Mouse (Mus musculus): ENCODE measurements around the gene Ndufs5.

Ndufs5 gene

DNA sequence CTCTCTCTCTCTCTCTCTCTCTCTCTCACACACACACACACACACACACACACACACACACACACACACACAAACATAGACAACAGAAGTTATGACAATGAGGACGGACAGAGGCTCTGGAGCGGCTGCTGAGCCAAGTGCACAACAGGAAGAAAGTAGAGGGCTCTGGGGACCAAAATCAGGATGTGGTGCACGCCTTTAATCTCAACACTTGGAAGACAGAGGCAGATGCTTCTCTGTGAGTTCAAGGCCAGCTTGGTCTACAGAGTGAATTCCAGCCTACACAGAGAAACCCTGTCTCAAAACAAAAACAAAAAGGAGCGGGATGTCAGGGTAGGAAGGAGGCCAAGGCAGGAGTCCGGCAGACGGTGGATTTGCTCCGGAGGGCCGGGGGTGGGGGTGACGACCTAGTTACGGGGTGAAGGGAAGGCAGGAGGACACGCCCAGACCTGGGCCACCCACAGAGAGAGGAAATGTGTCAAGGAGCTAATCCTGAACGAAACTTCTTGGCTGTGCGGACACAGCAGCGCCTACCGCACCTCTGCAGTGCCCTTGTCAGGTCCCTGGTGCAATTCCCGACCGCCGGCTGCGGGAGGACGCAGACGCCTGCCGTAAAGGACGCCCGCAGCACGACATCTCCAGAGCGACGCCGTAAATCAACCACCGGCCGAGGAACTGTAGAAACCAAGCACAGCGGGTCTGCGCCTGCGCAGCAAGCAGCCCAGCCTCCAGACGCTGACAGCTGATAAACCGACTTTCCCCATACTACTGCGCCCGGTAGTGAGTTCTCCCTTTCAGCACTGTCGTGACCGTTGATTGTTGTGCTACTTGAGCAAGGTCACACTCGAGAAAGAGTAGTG, at the start of gene Ndufs5:
Gene Ndufs5 (minus strand): TSS at position 629 of the 860 bp plus-strand sequence.
- DNase-seq: peak; percentile 98

DNA sequence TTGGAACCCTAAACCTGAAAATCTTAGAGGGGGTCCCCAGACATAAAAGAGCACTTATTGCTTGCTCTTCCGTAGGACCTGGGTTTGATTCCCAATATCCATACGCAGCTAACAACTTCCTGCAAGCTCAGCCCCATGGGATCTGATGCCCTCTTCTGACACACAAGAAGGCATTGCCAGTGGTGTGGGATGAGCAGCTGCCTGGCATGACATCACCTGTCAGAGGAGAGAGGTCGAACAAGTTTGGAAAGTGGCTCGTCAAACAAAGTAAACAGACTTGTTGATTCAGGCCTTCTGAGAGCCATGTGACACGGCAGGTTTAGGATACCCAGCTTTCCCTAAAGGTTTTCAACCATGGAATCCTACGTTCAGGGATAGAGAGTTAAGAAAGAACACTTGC, 47.1 kb upstream of the Ndufs5 start:
- no peak for DNase-seq

DNA sequence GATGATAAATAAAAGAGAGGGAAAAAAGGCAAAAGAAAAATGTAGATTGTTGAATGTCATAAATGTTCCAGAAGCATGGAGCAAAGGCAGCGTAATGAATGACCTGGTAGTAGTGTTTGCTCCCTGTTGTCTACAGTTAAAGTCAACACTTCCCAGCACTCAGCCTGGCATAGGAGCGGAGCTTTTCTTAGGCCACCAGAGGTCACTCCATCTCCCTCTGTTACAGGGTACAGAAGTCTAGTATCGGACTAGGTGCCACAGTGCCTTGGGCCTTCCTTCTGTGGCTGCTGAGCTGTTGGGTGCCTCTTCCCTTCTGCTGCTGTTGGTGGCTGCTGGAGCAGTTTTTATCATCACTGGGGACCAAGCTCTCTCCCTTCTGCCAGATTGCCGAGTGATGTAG, 40.3 kb upstream of the Ndufs5 start:
- peak in 1 of 2 experiments; percentile 18 for DNase-seq

DNA sequence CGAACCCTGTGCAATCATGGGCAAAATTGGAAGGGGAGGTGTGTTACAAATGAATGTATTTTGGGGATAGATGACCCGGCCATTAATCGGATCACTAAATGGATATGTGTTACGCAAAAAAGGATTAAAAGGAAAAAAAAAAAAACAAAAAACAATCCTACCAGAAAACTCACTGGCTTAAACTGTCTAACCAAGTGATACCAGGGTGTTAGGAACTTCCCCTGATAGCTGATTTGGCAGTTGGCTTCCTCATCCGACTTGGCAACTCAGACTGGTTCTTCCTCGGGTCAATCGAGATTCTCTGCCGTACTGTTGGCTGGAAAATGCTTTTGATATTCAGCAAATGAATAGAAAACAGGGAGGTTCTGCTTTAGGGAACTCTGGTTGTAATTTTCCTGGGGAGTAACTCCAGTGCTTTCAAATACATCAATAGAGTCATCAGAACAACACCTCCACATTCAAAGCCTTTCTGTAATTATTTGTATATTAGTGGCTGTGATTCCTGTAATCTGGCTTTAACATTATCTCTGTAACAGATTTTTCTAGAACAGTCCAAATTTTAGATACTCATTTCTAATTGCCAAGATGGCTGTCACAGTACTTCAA, 32.8 kb upstream of the Ndufs5 start:
- DNase-seq: peak in 1 of 2 experiments; percentile 16

DNA sequence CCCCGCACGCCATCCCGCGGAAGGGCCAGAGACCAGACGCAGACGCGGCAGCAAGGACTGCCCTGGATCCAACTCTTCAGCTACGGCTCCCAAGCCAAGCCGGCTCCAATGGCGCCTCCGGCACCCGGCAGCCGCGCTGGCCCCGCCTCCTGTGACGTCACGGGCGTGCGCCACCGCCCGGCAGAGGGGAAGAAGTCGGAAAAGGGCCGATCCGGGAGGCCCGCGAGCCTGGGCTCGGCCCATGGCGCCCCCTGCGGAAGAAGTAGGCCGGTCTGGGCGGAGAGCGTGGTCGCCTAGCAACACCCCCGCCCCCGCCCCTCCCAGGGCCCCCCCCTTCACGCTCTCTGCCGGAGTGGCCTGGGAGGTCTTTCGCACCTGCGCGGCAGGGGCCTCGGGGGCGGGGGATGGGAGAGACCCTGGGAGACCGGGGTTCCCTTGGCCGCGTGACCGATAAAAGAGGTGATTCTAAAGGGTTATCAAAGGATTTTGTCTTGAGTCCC, 32.2 kb upstream of the Ndufs5 start, which contains the start of gene Akirin1:
Gene Akirin1 (minus strand): TSS at position 194 of the 500 bp plus-strand sequence.
- peak; percentile 99 for DNase-seq

- no peak for DNase-seq
Measured at GRCm38 (mm10) chr4:123749484-123750130, 31.6 kb upstream of the Ndufs5 start.

DNA sequence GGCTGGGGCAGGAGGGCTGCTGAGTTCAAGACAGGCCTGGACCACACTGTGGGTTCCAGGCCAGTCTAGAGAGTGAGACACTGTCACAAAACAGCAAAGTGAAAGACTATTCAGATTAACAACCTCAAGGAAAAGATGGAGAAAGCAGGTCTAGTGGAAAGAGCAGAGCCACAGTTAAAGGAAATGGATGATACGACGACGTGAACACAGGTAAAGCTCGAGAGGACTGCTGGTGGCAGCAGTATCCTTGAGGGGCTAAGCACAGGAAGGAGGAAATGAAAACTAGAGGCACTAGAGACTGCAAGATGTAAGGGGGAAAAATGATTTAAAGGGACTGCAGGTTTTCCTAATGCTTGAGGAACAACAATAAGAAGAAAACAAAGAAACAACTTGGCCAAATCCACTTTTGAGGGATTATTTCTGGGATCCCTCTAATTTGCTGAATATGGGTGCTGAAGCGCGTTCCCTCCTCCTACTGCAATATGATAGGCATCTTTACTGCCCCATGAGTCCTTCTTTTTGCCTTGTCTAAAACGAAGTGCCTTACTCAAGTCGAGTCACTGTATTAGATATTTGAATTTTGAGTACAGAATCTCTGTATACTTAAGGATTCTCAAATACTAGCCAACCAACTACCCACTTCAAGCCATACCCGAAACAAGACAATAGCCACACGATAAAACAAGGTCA, 30.9 kb upstream of the Ndufs5 start:
- DNase-seq: no peak

DNA sequence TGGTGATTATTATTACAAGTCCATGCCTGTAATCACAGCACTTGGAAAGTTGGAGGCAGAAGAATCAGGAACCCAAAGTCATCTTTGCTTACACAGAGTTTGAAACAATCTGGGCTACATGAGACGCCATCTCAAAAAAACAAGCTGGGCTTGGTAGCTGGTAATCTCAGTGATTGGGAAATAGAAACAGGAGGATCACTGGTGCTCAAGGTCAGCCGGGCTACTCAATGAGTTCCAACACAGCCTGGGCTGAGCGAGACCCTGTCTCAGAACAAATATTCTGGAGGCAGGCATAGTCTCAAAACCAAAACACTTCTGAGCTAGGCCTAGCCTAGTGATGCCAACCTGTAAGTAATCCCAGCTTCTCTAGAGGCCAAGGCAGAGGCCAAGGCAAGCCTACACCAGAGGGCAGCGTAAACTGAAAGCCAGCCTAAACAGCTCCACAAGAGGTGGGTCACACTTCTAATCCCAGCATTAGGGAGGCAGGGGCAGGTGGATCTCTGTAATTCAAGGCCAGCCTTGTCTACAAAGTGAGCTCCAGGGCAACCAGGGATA, 27.3 kb upstream of the Ndufs5 start:
- DNase-seq: no peak

DNA sequence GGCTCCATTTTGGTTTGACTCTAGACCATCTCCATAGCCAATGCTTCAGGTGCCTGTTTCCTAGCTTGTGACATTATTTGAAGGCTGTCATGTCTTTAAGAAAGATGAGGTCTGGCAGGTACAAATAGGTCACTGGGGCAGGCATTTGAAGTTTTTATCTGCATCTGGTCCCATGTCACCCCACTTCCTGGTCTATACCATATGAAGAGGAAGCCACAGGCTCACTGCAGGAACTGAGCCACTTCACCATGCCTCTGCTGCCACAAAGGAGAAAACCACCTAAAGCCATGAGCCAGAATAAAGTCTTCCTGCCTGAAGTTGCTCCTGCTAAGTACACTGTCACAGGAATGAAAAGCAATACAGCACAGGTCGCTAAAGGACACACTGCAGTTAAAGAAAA, 24.9 kb upstream of the Ndufs5 start:
- no peak for DNase-seq

DNA sequence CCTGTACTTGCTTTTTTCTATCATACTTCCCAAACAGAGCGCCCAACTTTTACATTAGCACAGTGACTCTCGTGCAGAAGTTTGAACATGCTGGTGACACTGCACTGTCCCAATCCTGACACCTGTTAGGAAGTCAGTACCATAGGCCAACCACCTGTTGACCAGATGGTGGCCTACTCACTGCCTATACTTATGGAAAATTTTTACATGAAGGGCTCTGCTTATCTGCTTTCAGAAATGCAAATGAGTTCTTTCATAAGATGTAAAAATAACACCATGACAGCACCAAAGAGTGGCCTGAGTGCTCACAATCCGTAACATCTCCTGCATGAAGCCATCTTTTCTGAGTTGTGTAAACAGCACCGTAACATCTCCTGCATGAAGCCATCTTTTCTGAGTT, 20.7 kb upstream of the Ndufs5 start:
- no peak for DNase-seq

DNA sequence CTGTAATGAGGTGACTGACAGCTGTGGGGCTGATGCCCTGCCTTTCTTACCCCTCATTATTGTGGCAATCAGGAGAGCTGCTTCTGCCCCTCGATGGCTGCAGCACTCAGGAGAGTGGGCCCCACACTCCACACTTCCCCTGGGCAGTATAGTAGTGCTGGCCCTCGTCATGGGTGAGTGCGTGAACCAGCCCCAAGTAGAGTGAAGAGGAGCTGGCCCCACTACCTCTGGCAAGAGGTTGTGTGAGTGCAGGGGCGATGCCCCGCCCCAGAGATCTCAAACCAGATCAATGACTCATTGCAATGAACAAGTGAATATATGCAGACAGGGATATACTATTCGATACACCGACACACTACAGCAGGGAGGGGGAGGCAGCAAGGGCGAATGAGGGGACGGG, 15.5 kb upstream of the Ndufs5 start:
- DNase-seq: no peak

DNA sequence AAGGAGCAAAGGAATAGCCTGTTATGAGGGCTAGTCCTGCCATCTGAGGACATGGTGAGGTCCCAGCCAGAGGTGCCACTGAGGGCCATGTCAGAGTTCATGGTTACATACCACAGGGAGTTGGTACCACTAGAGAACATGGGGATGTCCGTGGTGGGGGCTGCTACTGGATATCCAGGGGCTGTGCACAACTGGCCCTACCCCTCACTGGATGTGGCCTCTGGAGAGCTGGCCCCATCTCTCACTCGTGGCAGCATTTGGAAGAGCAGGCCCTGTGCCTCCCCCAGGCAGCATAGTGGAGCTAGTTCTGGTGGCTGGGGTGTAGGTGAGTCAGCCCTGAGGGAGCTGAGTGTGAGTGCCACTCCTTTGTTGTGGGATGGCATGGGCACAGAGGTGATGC, 14.9 kb upstream of the Ndufs5 start:
- DNase-seq: no peak

DNA sequence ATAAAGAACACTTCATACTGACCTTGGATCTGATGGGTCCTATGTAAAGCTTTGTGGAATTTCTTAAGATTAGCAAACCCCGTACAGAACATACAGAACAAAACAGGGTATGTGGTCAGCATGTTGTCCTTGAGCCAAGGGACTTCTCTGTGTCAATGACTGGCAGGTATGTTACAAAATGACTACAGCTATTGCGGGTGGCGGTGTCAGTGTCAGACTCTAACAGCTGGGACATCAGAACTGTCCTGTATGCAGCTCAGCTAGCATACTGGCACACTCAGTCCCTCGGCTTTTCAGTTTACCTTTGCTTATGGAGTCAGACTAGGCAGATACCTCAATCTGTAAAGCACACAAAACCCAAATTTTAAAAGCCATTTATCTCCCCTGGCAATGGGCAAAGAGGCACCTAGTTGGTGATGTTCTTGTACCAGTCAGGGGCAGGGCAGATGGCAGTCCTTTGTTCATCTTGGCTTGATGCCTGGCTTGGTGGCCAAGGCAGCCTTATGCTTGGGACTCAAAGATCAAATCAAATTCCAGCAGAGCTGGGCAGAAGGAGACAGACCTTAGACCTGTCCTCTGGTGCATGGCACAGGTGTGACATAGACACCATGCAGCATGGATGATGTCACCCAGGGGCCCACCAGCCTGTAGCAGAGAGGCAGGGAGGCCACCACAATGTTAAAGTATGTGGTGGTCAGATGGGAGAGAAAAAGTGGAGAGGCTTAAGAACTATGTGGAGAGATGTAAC, 14.3 kb upstream of the Ndufs5 start:
- DNase-seq: no peak

- no peak for DNase-seq
Measured at GRCm38 (mm10) chr4:123721761-123722160, 3.8 kb upstream of the Ndufs5 start.

GRCm38 (mm10) chr4:123718434-123718780, 405 bp upstream of the Ndufs5 start:
- DNase-seq: no peak

DNA sequence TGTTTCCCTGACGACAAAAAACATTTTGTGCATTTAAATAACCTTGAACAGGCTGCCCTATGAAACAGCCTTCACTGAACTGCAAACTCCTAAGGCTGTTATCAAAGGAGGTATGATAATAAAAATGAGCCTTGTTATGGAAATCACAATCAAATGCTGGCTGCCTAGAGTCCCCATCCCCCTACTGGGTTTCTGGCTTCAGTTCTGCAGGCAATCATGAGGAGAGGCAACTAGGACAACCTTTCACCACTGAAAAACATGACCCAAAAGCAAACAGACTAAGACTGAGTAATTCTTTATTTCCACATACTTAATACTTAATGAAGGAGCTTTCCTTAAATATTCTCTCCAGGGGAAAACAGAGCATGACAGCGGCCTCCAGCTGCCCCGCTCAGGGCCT, 5.6 kb downstream of the Ndufs5 start:
- no peak for DNase-seq

- no peak for DNase-seq
Measured at GRCm38 (mm10) chr4:123707340-123707739, 10.7 kb downstream of the Ndufs5 start.

DNA sequence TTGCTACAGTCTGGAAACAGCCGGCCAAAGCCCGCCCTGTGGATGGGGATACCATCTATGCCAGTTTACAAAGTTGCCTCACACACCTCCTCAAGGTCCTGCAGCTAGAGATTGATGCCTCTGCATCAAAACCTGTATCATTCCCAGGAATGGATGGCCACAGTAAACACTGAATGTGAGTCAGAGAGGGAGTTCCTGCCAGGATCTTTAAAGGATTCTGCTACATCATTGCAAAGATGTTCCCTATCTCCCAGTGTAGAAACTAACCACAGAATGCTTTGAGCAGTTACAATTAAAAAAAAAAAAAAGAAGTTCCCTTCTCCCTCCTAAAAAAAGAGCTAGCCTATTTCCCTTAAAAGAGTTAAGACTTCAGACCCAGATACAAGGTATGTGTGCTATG, 12.7 kb downstream of the Ndufs5 start:
- DNase-seq: no peak

DNA sequence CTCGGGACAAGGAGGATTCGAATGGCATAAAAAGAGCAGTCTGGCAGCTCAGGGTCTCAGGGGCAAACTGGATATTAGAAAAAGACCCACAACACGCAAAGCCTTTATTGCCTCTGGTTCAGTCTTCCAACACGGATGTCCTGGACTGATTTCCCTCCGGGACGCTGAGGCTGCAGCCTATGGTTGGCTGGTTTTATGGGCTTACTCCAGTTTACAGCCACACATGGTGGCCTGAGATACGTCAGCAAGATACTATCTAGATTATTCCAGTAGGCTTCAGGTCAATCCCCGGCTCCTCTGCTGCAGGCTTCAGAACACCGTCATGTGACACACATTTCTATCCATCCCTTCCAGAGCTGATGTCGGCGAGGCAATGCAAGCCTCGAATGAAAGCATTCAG, 24.6 kb downstream of the Ndufs5 start:
- DNase-seq: no peak

GRCm38 (mm10) chr4:123692071-123692470, 25.9 kb downstream of the Ndufs5 start:
- no peak for DNase-seq

GRCm38 (mm10) chr4:123690311-123690710, 27.7 kb downstream of the Ndufs5 start:
- DNase-seq: no peak

Data from lung, postnatal 4 days (tissue).